Mouse (Mus musculus) lung, embryonic 15.5 days (tissue): ENCODE data around the gene Erc2. TPM values are rescaled to one million over a fixed set of nuclear protein-coding genes. Genes with fewer than 3 reads are reported as not detected.

Experiments used
- ATAC-seq: fragments of 200-750 bp; cut with Nextera tagmentation; 2 replicates; pipeline ENCODE4 v1.8.0; 2017; ENCODE audit warnings: moderate number of reproducible peaks, borderline replicate concordance; ENCODE audit not compliant: low FRiP score, low TSS enrichment; ENCODE audit errors: extremely low read depth
- H3K27ac ChIP-seq: fragments of 300-500 bp; sonication (generic); 2 replicates; pipeline ENCODE4 v1.5.1; 2015; ENCODE audit warnings: moderate library complexity, mild to moderate bottlenecking, inconsistent platforms
- H3K27me3 ChIP-seq: fragments of 300-500 bp; sonication (generic); 2 replicates; pipeline ENCODE4 v1.6.1; 2015; ENCODE audit warnings: inconsistent platforms
- H3K36me3 ChIP-seq: fragments of 300-500 bp; sonication (generic); 2 replicates; pipeline ENCODE4 v1.6.1; 2015; ENCODE audit warnings: inconsistent platforms
- H3K4me1 ChIP-seq: fragments of 300-500 bp; sonication (generic); 2 replicates; pipeline ENCODE4 v1.6.1; 2015; ENCODE audit warnings: inconsistent platforms
- H3K4me2 ChIP-seq: fragments of 300-500 bp; sonication (generic); 2 replicates; pipeline ENCODE4 v1.6.1; 2015; ENCODE audit warnings: inconsistent platforms, mild to moderate bottlenecking, moderate library complexity
- H3K4me3 ChIP-seq: fragments of 300-500 bp; sonication (generic); 2 replicates; pipeline ENCODE4 v1.5.1; 2015; ENCODE audit warnings: mild to moderate bottlenecking, inconsistent platforms
- H3K9ac ChIP-seq: fragments of 300-500 bp; sonication (generic); 2 replicates; pipeline ENCODE4 v1.6.1; 2015; ENCODE audit warnings: inconsistent platforms
- H3K9me3 ChIP-seq: fragments of 300-500 bp; sonication (generic); 2 replicates; pipeline ENCODE4 v1.6.1; 2016; ENCODE audit warnings: inconsistent platforms
- WGBS: fragments of 180-500 bp; shearing (Covaris S2); methylation state at CpG from one replicate; pipeline ENCODE4 v1.1.7; 2015; 5-methylcytosine and 5-hydroxymethylcytosine counted together
- polyA plus RNA-seq: library from polyadenylated mRNA; unstranded; fragments of >200 nt; fragmentation: Nextera tagmentation; extraction: Ambion mirVana; gene quantifications from 2 replicates; pipeline ENCODE4 v1.2.1, GENCODE M21; 2015

Gene Erc2
- polyA plus RNA-seq, 1 experiment from 2014 or later, result 2.3 TPM

- no peak overlapping the region for H3K9ac ChIP-seq
- H3K4me3 ChIP-seq, result no peak overlapping the region
- H3K36me3 ChIP-seq, result no peaks in the 10 kb centered on the region
- H3K4me2 ChIP-seq, result no peak overlapping the region
- 72% methylated on average over 14 of the region's 14 CpGs for WGBS
- no peak overlapping the region for H3K27ac ChIP-seq
- H3K9me3 ChIP-seq, result no peaks in the 10 kb centered on the region
- ATAC-seq, result no peak
- H3K4me1 ChIP-seq, result no peaks in the 10 kb centered on the region
- H3K27me3 ChIP-seq, result no peaks in the 10 kb centered on the region
These were observed 759.7 kb downstream of the Erc2 start for GRCm38 (mm10) chr14:28381801-28382550.

- WGBS, result 83% methylated on average over 3 of the region's 3 CpGs
- H3K4me1 ChIP-seq, result no peaks in the 10 kb centered on the region
- no peaks in the 10 kb centered on the region for H3K9me3 ChIP-seq
- no peak overlapping the region for H3K4me3 ChIP-seq
- no peak overlapping the region for H3K4me2 ChIP-seq
- H3K27me3 ChIP-seq, result no peaks in the 10 kb centered on the region
- no peaks in the 10 kb centered on the region for H3K36me3 ChIP-seq
- no peak for ATAC-seq
- H3K9ac ChIP-seq, result no peak overlapping the region
- no peak overlapping the region for H3K27ac ChIP-seq
These were observed 764.8 kb downstream of the Erc2 start for GRCm38 (mm10) chr14:28386815-28387607.

GRCm38 (mm10) chr14:28398915-28399314 lies 776.7 kb downstream of the Erc2 start:
- ATAC-seq, result no peak
- Histone ChIP-seq H3K4me1 (no peaks in the 10 kb centered on the region), H3K36me3 (no peaks in the 10 kb centered on the region), H3K27me3 (no peaks in the 10 kb centered on the region), H3K4me2 (no peak overlapping the region), H3K4me3 (no peak overlapping the region), H3K9me3 (no peaks in the 10 kb centered on the region), H3K9ac (no peak overlapping the region), H3K27ac (no peak overlapping the region)
- WGBS, result 77% methylated on average over 2 of the region's 2 CpGs

- no peak overlapping the region for H3K27ac ChIP-seq
- H3K4me3 ChIP-seq, result no peak overlapping the region
- no peak overlapping the region for H3K9ac ChIP-seq
- no peaks in the 10 kb centered on the region for H3K36me3 ChIP-seq
- H3K27me3 ChIP-seq, result no peaks in the 10 kb centered on the region
- WGBS, result 80% methylated on average over 9 of the region's 9 CpGs
- no peak for ATAC-seq
- no peaks in the 10 kb centered on the region for H3K9me3 ChIP-seq
- no peak overlapping the region for H3K4me2 ChIP-seq
- H3K4me1 ChIP-seq, result no peaks in the 10 kb centered on the region
These were observed 777.7 kb downstream of the Erc2 start for GRCm38 (mm10) chr14:28399897-28400296.

- WGBS, result 67% methylated on average over 5 of the region's 5 CpGs
- ATAC-seq, result no peak
These were observed 783.1 kb downstream of the Erc2 start for GRCm38 (mm10) chr14:28405277-28405840.

GRCm38 (mm10) chr14:28409390-28409789 lies 787.2 kb downstream of the Erc2 start:
- WGBS, result 50% methylated on average over 1 of the region's 1 CpGs

More at GRCm38 (mm10) chr14:28405277-28405840, 783.1 kb downstream of the Erc2 start:
- no peak overlapping the region for H3K4me2 ChIP-seq
- H3K9me3 ChIP-seq, result no peaks in the 10 kb centered on the region
- H3K4me3 ChIP-seq, result no peak overlapping the region
- H3K27ac ChIP-seq, result no peak overlapping the region
- H3K4me1 ChIP-seq, result no peaks in the 10 kb centered on the region
- H3K9ac ChIP-seq, result no peak overlapping the region
- H3K27me3 ChIP-seq, result no peaks in the 10 kb centered on the region
- H3K36me3 ChIP-seq, result no peaks in the 10 kb centered on the region

GRCm38 (mm10) chr14:28409796-28410347 lies 787.6 kb downstream of the Erc2 start:
- H3K4me1 ChIP-seq, result no peaks in the 10 kb centered on the region
- H3K27me3 ChIP-seq, result no peaks in the 10 kb centered on the region
- no peak overlapping the region for H3K4me2 ChIP-seq
- H3K9me3 ChIP-seq, result no peaks in the 10 kb centered on the region
- no peak overlapping the region for H3K9ac ChIP-seq
- H3K4me3 ChIP-seq, result no peak overlapping the region
- no peak for ATAC-seq
- H3K36me3 ChIP-seq, result no peaks in the 10 kb centered on the region
- 78% methylated on average over 4 of the region's 4 CpGs for WGBS
- no peak overlapping the region for H3K27ac ChIP-seq

More at GRCm38 (mm10) chr14:28409390-28409789, 787.2 kb downstream of the Erc2 start:
- ATAC-seq, result no peak
- Histone ChIP-seq H3K36me3 (no peaks in the 10 kb centered on the region), H3K27ac (no peak overlapping the region), H3K27me3 (no peaks in the 10 kb centered on the region), H3K9ac (no peak overlapping the region), H3K4me1 (no peaks in the 10 kb centered on the region), H3K9me3 (no peaks in the 10 kb centered on the region), H3K4me2 (no peak overlapping the region), H3K4me3 (no peak overlapping the region)

GRCm38 (mm10) chr14:28410789-28411225 lies 788.6 kb downstream of the Erc2 start:
- ATAC-seq, result no peak
- Histone ChIP-seq H3K4me3 (no peak overlapping the region), H3K9me3 (no peaks in the 10 kb centered on the region), H3K4me1 (no peaks in the 10 kb centered on the region), H3K4me2 (no peak overlapping the region), H3K36me3 (no peaks in the 10 kb centered on the region), H3K27me3 (no peaks in the 10 kb centered on the region), H3K27ac (no peak overlapping the region), H3K9ac (no peak overlapping the region)
- WGBS, result 55% methylated on average over 13 of the region's 13 CpGs

- no peak overlapping the region for H3K4me3 ChIP-seq
- H3K4me1 ChIP-seq, result peaks cover 8% of the 10 kb centered on the region
- no peaks in the 10 kb centered on the region for H3K36me3 ChIP-seq
- 73% methylated on average over 8 of the region's 8 CpGs for WGBS
- H3K27me3 ChIP-seq, result no peaks in the 10 kb centered on the region
- H3K4me2 ChIP-seq, result no peak overlapping the region
- ATAC-seq, result no peak
- no peak overlapping the region for H3K27ac ChIP-seq
- no peak overlapping the region for H3K9ac ChIP-seq
- no peaks in the 10 kb centered on the region for H3K9me3 ChIP-seq
These were observed 790.2 kb downstream of the Erc2 start for GRCm38 (mm10) chr14:28412252-28412995.

GRCm38 (mm10) chr14:28413516-28413915 lies 791.3 kb downstream of the Erc2 start:
- Histone ChIP-seq H3K36me3 (no peaks in the 10 kb centered on the region), H3K4me1 (peaks cover 8% of the 10 kb centered on the region), H3K9me3 (no peaks in the 10 kb centered on the region), H3K27ac (no peak overlapping the region), H3K27me3 (no peaks in the 10 kb centered on the region), H3K4me3 (no peak overlapping the region), H3K4me2 (no peak overlapping the region), H3K9ac (no peak overlapping the region)
- WGBS, result 61% methylated on average over 7 of the region's 7 CpGs
- ATAC-seq, result no peak

GRCm38 (mm10) chr14:28417019-28417418 lies 794.8 kb downstream of the Erc2 start:
- peaks cover 8% of the 10 kb centered on the region for H3K4me1 ChIP-seq
- peak; percentile 78 for ATAC-seq
- 11% methylated on average over 8 of the region's 8 CpGs for WGBS
- H3K36me3 ChIP-seq, result no peaks in the 10 kb centered on the region
- no peaks in the 10 kb centered on the region for H3K9me3 ChIP-seq
- H3K27me3 ChIP-seq, result no peaks in the 10 kb centered on the region
- H3K9ac ChIP-seq, result no peak overlapping the region
- no peak overlapping the region for H3K4me2 ChIP-seq
- no peak overlapping the region for H3K4me3 ChIP-seq
- no peak overlapping the region for H3K27ac ChIP-seq
